In genomic region chr9:58458341-58458740, GRCm38 (mm10) we compare ENCODE assay signal across 12 mouse cellular contexts. TPM values are rescaled to one million over a fixed set of nuclear protein-coding genes. Genes with fewer than 3 reads are reported as not detected.
DNase-seq lines count a peak whose midpoint lies in the region; ATAC-seq and TF ChIP-seq lines count a peak whose summit lies in the region.
"Had no signal": no experiment of that assay in that cellular context is flagged by ENCODE, and none has a peak within 500 bp of the region (broad histone marks: within the 10 kb centered on the region; RNA-seq: fewer than 3 reads in every experiment).

No protein-coding gene starts in this region.

- H3K4me1 ChIP-seq in CH12.LX (ENCODE audit: control insufficient read depth in 1 of 2, insufficient read depth in 2 of 2): no peaks in the 10 kb centered on the region
- peaks cover 7% of the 10 kb centered on the region; the same call in 1 of the 2 replicates for H3K4me1 ChIP-seq in forebrain, postnatal 0 days (ENCODE audit: insufficient read depth)

- ATAC-seq in forebrain, postnatal 0 days: peak; percentile 26; the same call in 1 of the 2 replicates
- ATAC-seq in inflammation-experienced regulatory T-cells, adult 6 months: no peak

- in situ Hi-C loops in CH12.LX (cut with MboI; ENCODE audit: low pct_ligation_motif_present, low pct_unique_long_range_greater_than_20kb, low sequenced_read_pairs): no loop called here

- H3K27ac ChIP-seq in left cerebral cortex, adult 2 months: no peak overlapping the region
- no peak overlapping the region for H3K27ac ChIP-seq in CH12.LX (ENCODE audit: insufficient read depth, low read depth)
- no peak overlapping the region for H3K27ac ChIP-seq in forebrain, postnatal 0 days (ENCODE audit: low read depth, low read length)

- H3K9ac ChIP-seq in CH12.LX (ENCODE audit: insufficient read depth, low read depth): no peak overlapping the region
- no peak overlapping the region for H3K9ac ChIP-seq in forebrain, postnatal 0 days

- H3K9me3 ChIP-seq in CH12.LX (replicated peaks; ENCODE audit: low read length): no peaks in the 10 kb centered on the region
- H3K9me3 ChIP-seq in forebrain, postnatal 0 days (ENCODE audit: low read length): no peaks in the 10 kb centered on the region

- no peak for TF ChIP-seq POLR2A in CH12.LX (IDR thresholded peaks at IDR 0.05; ENCODE audit: low read depth, low read length)

- H3K36me3 ChIP-seq in CH12.LX (replicated peaks in 1 of 2; ENCODE audit: control insufficient read depth in 1 of 2, insufficient read depth in 1 of 2, low read length in 1 of 2): no peaks in the 10 kb centered on the region
- H3K36me3 ChIP-seq in forebrain, postnatal 0 days (ENCODE audit: insufficient read depth): no peaks in the 10 kb centered on the region

- peak; percentile 38 for TF ChIP-seq CTCF in left cerebral cortex, adult 2 months (IDR thresholded peaks at IDR 0.05)
- TF ChIP-seq CTCF in CH12.LX (conservative IDR thresholded peaks at IDR 0.05 in 1 of 2, IDR thresholded peaks at IDR 0.05 in 1 of 2; ENCODE audit: low read depth in 2 of 2, low read length in 2 of 2): peak in 1 of 2 experiments; percentile 46; a peak in 2 of 4 replicates
- TF ChIP-seq CTCF in forebrain, postnatal 0 days (IDR thresholded peaks at IDR 0.05; ENCODE audit: low read depth): peak; percentile 40; the same call in 1 of the 2 replicates

- DNase-seq in left cerebral cortex, adult 2 months (ENCODE audit: extremely low spot score in 1 of 2, low spot score in 2 of 2): no peak
- DNase-seq in left cerebral cortex, postnatal 36 days (ENCODE audit: low spot score in 2 of 2): no peak
- DNase-seq in CH12.LX (ENCODE audit: extremely low read depth): peak; percentile 26
- DNase-seq in MN1 (ENCODE audit: low spot score): peak; percentile 61
- peak; percentile 41 for DNase-seq in forebrain, postnatal 0 days
- no peak for DNase-seq in urinary bladder, adult 18-20 months (ENCODE audit: low spot score in 2 of 2)
- DNase-seq in heart, adult 8-10 months (ENCODE audit: low spot score): no peak
- DNase-seq: gastrocnemius, postnatal 10 days; spleen, adult 18-20 months; thymus, adult 2 months had no signal

- TF ChIP-seq RAD21 in CH12.LX (IDR thresholded peaks at IDR 0.05; ENCODE audit: low read depth, low read length): no peak; the same call in none of the 2 replicates

- 59% methylated on average over 3 of the region's 3 CpGs for WGBS in forebrain, postnatal 0 days

- intact Hi-C loops in left cerebral cortex, adult 2 months (cut with DNase I): no loop called here
- intact Hi-C loops in left cerebral cortex, postnatal 36 days (cut with DNase I): no loop called here

- TF ChIP-seq EP300 in CH12.LX (IDR thresholded peaks at IDR 0.05; ENCODE audit: low read length): no peak

- dilution Hi-C loops in CH12.LX (cut with MboI; ENCODE audit: extremely low pct_ligation_motif_present, extremely low pct_unique_long_range_greater_than_20kb, low sequenced_read_pairs): no loop called here

- H3K4me3 ChIP-seq in left cerebral cortex, adult 2 months: no peak overlapping the region
- H3K4me3 ChIP-seq in CH12.LX (replicated peaks in 1 of 3; ENCODE audit: low read depth in 2 of 3, low read length in 2 of 3, poor library complexity in 1 of 3): no peak overlapping the region
- no peak overlapping the region for H3K4me3 ChIP-seq in forebrain, postnatal 0 days (ENCODE audit: low read depth, low read length)

- no peak overlapping the region for H3K4me2 ChIP-seq in CH12.LX (ENCODE audit: insufficient read depth, low read depth, poor library complexity, severe bottlenecking)
- no peak overlapping the region for H3K4me2 ChIP-seq in forebrain, postnatal 0 days (ENCODE audit: low read depth)

- H3K79me2 ChIP-seq in CH12.LX (replicated peaks; ENCODE audit: control insufficient read depth, extremely low read depth, insufficient read depth, poor library complexity, severe bottlenecking): no peaks in the 10 kb centered on the region

- H3K27me3 ChIP-seq in CH12.LX (replicated peaks): no peaks in the 10 kb centered on the region
- H3K27me3 ChIP-seq in forebrain, postnatal 0 days (ENCODE audit: insufficient read depth, low read length): no peaks in the 10 kb centered on the region

TF ChIP-seq in CH12.LX, 34 proteins besides CTCF, POLR2A, EP300 and RAD21:
- TF ChIP-seq ZMIZ1 (IDR thresholded peaks at IDR 0.05; ENCODE audit: low read depth, low read length): no peak
- TF ChIP-seq MYC (IDR thresholded peaks at IDR 0.05; ENCODE audit: low read depth, low read length): no peak
- no peak for TF ChIP-seq MXI1 (IDR thresholded peaks at IDR 0.05; ENCODE audit: low read depth, low read length)
- TF ChIP-seq USF2 (conservative IDR thresholded peaks at IDR 0.05; ENCODE audit: low read depth, low read length): no peak
- TF ChIP-seq ZKSCAN1 (IDR thresholded peaks at IDR 0.05; ENCODE audit: borderline replicate concordance, low read depth, low read length): no peak
- TF ChIP-seq SMC3 (IDR thresholded peaks at IDR 0.05; ENCODE audit: low read depth, low read length): no peak; the same call in 1 of the 2 replicates
- TF ChIP-seq GABPA (IDR thresholded peaks at IDR 0.05; ENCODE audit: insufficient replicate concordance, low read depth, low read length): no peak
- TF ChIP-seq IRF4 (IDR thresholded peaks at IDR 0.05; ENCODE audit: low read depth, low read length): no peak
- no peak for TF ChIP-seq KAT2A (IDR thresholded peaks at IDR 0.05; ENCODE audit: insufficient replicate concordance, low read length)
- no peak for TF ChIP-seq POLR2AphosphoS2 (IDR thresholded peaks at IDR 0.05; ENCODE audit: low read depth, low read length)
- no peak for TF ChIP-seq MEF2A (IDR thresholded peaks at IDR 0.05; ENCODE audit: borderline replicate concordance, low read depth, low read length)
- TF ChIP-seq MAX (IDR thresholded peaks at IDR 0.05; ENCODE audit: low read length): no peak
- no peak for TF ChIP-seq SIN3A (IDR thresholded peaks at IDR 0.05; ENCODE audit: low read length)
- TF ChIP-seq MAFK (IDR thresholded peaks at IDR 0.05; ENCODE audit: insufficient replicate concordance, low read length): no peak
- TF ChIP-seq ETS1 (conservative IDR thresholded peaks at IDR 0.05; ENCODE audit: low read depth, low read length): no peak
- TF ChIP-seq MAZ (IDR thresholded peaks at IDR 0.05; ENCODE audit: low read depth, low read length): no peak
- TF ChIP-seq ELF1 (IDR thresholded peaks at IDR 0.05; ENCODE audit: low read depth, low read length): no peak

RNA-seq across cellular contexts. Expression of gene Insyn1, which starts 30.1 kb away (rescaled TPM):
- 100 to 1,000 TPM; 214 to 230 TPM for total RNA-seq in left cerebral cortex, adult 2 months (2021)
- total RNA-seq in left cerebral cortex, postnatal 36 days (2021): 100 to 1,000 TPM; 218 to 232 TPM
- 3.0 and 5.5 TPM in 2 replicates for total RNA-seq in CH12.LX (2012; rRNA removed)
- total RNA-seq in CH12.LX (2014; rRNA removed): 1.1 and 2.4 TPM in 2 replicates
- polyA plus RNA-seq in CH12.LX (2012; ENCODE audit: insufficient read length, low read depth): 2.5 and 2.6 TPM in 2 replicates
- 65.3 and 71.5 TPM in 2 replicates for total RNA-seq in forebrain, postnatal 0 days (2014; rRNA removed)
- polyA plus RNA-seq in forebrain, postnatal 0 days (2015; fragmentation: Nextera tagmentation; extraction: Ambion mirVana): 6.0 TPM in 2 replicates
- not detected for polyA plus RNA-seq in inflammation-experienced regulatory T-cells, adult 6 months (2017; shearing (Covaris generic))
- total RNA-seq in heart, adult 8-10 months (2022): 10 to 100 TPM; 22.5 to 33.7 (median 30.9) TPM
- total RNA-seq: megakaryocyte, adult 5-6 weeks had no signal

Comparison
In these comparisons a context has a peak if more than half of its experiments do, and no peak if none do; other contexts are left out.
1. DNase-seq: peak in CH12.LX (single experiment), MN1 (single experiment) and forebrain, postnatal 0 days (single experiment); none in left cerebral cortex, adult 2 months (0 of 2), left cerebral cortex, postnatal 36 days (0 of 2), urinary bladder, adult 18-20 months (0 of 2) and heart, adult 8-10 months (single experiment).